Mouse (Mus musculus): Measurements from ENCODE around the gene Smco1. TPM values are rescaled to one million over a fixed set of nuclear protein-coding genes. Genes with fewer than 3 reads are reported as not detected.

The Smco1 gene
- not detected for polyA plus RNA-seq (2014; fragmentation: Illumina TruSeq; extraction: RNeasy Lipid Tissue Mini Kit (QIAGEN cat#74804))

GRCm38 (mm10) chr16:32271291-32271690 lies at the start of gene Smco1:
TSS of gene Smco1 (plus strand) at chr16:32271468.

GRCm38 (mm10) chr16:32246952-32247370 lies 24.3 kb upstream of the Smco1 start, which contains the start of the genes Fbxo45 and Wdr53:
TSS of gene Fbxo45 (minus strand) at chr16:32247158.
TSS of gene Wdr53 (plus strand) at chr16:32247227.

GRCm38 (mm10) chr16:32277308-32278256 lies 6.3 kb downstream of the Smco1 start, which contains the start of gene Rnf168:
TSS of gene Rnf168 (plus strand) at chr16:32277459.

Other genes with a start within 250 kb of the Smco1 start
- 126 TPM for gene Pak2, start 192.1 kb upstream of the Smco1 start, polyA plus RNA-seq (2014; fragmentation: Illumina TruSeq; extraction: RNeasy Lipid Tissue Mini Kit (QIAGEN cat#74804))
- gene Pigx, start 171.7 kb upstream of the Smco1 start, polyA plus RNA-seq (2014; fragmentation: Illumina TruSeq; extraction: RNeasy Lipid Tissue Mini Kit (QIAGEN cat#74804)), result 74.8 TPM
- 24.4 TPM for gene Cep19, start 171.7 kb upstream of the Smco1 start, polyA plus RNA-seq (2014; fragmentation: Illumina TruSeq; extraction: RNeasy Lipid Tissue Mini Kit (QIAGEN cat#74804))
- gene Nrros, start 105.9 kb upstream of the Smco1 start, polyA plus RNA-seq (2014; fragmentation: Illumina TruSeq; extraction: RNeasy Lipid Tissue Mini Kit (QIAGEN cat#74804)), result 0.94 TPM
- not detected for gene Bex6, start 91.6 kb upstream of the Smco1 start, polyA plus RNA-seq (2014; fragmentation: Illumina TruSeq; extraction: RNeasy Lipid Tissue Mini Kit (QIAGEN cat#74804))
- 51.2 TPM for gene Fbxo45, start 24.3 kb upstream of the Smco1 start, polyA plus RNA-seq (2014; fragmentation: Illumina TruSeq; extraction: RNeasy Lipid Tissue Mini Kit (QIAGEN cat#74804))
- 6.6 TPM for gene Wdr53, start 24.2 kb upstream of the Smco1 start, polyA plus RNA-seq (2014; fragmentation: Illumina TruSeq; extraction: RNeasy Lipid Tissue Mini Kit (QIAGEN cat#74804))
- 65.1 TPM for gene Rnf168, start 6.0 kb downstream of the Smco1 start, polyA plus RNA-seq (2014; fragmentation: Illumina TruSeq; extraction: RNeasy Lipid Tissue Mini Kit (QIAGEN cat#74804))
- gene Ubxn7, start 60.8 kb downstream of the Smco1 start, polyA plus RNA-seq (2014; fragmentation: Illumina TruSeq; extraction: RNeasy Lipid Tissue Mini Kit (QIAGEN cat#74804)), result 97.0 TPM
- not detected for gene Tm4sf19, start 129.0 kb downstream of the Smco1 start, polyA plus RNA-seq (2014; fragmentation: Illumina TruSeq; extraction: RNeasy Lipid Tissue Mini Kit (QIAGEN cat#74804))
- gene Tctex1d2, start 148.2 kb downstream of the Smco1 start, polyA plus RNA-seq (2014; fragmentation: Illumina TruSeq; extraction: RNeasy Lipid Tissue Mini Kit (QIAGEN cat#74804)), result 41.7 TPM
- 45.4 TPM for gene Pcyt1a, start 159.5 kb downstream of the Smco1 start, polyA plus RNA-seq (2014; fragmentation: Illumina TruSeq; extraction: RNeasy Lipid Tissue Mini Kit (QIAGEN cat#74804))
- not detected for gene Slc51a, start 216.4 kb downstream of the Smco1 start, polyA plus RNA-seq (2014; fragmentation: Illumina TruSeq; extraction: RNeasy Lipid Tissue Mini Kit (QIAGEN cat#74804))
- gene Zdhhc19, start 224.8 kb downstream of the Smco1 start, polyA plus RNA-seq (2014; fragmentation: Illumina TruSeq; extraction: RNeasy Lipid Tissue Mini Kit (QIAGEN cat#74804)), result not detected